Mouse (Mus musculus) ovary, postnatal 10 days (tissue): Measurements from ENCODE around the gene Ror1.

Experiments
- DNase-seq: peaks from one replicate; pipeline ENCODE4 v3.0.0; 2022; ENCODE audit warnings: low spot score

Ror1 gene

GRCm38 (mm10) chr4:100214324-100215215, 119.0 kb downstream of the Ror1 start:
- no peak for DNase-seq

- no peak for DNase-seq
These were observed 121.0 kb downstream of the Ror1 start for GRCm38 (mm10) chr4:100216587-100216986.

GRCm38 (mm10) chr4:100219026-100219425, 123.4 kb downstream of the Ror1 start:
- DNase-seq = no peak

GRCm38 (mm10) chr4:100219599-100219998, 124.0 kb downstream of the Ror1 start:
- no peak for DNase-seq

GRCm38 (mm10) chr4:100221978-100222737, 126.6 kb downstream of the Ror1 start:
- DNase-seq = no peak

GRCm38 (mm10) chr4:100223532-100223931, 127.9 kb downstream of the Ror1 start:
- DNase-seq = no peak

GRCm38 (mm10) chr4:100223965-100224364, 128.4 kb downstream of the Ror1 start:
- DNase-seq = no peak

GRCm38 (mm10) chr4:100226619-100227018, 131.0 kb downstream of the Ror1 start:
- no peak for DNase-seq

- DNase-seq = no peak
These were observed 132.5 kb downstream of the Ror1 start for GRCm38 (mm10) chr4:100228106-100228505.

GRCm38 (mm10) chr4:100230245-100230644, 134.7 kb downstream of the Ror1 start:
- no peak for DNase-seq

- no peak for DNase-seq
These were observed 135.4 kb downstream of the Ror1 start for GRCm38 (mm10) chr4:100230963-100231362.

GRCm38 (mm10) chr4:100231906-100232305, 136.3 kb downstream of the Ror1 start:
- DNase-seq = no peak

GRCm38 (mm10) chr4:100232541-100232940, 136.9 kb downstream of the Ror1 start:
- no peak for DNase-seq

- no peak for DNase-seq
These were observed 138.2 kb downstream of the Ror1 start for GRCm38 (mm10) chr4:100233770-100234169.

GRCm38 (mm10) chr4:100236339-100236738, 140.7 kb downstream of the Ror1 start:
- no peak for DNase-seq

GRCm38 (mm10) chr4:100242061-100242756, 146.6 kb downstream of the Ror1 start:
- no peak for DNase-seq

GRCm38 (mm10) chr4:100244250-100244649, 148.7 kb downstream of the Ror1 start:
- no peak for DNase-seq

GRCm38 (mm10) chr4:100244701-100245100, 149.1 kb downstream of the Ror1 start:
- no peak for DNase-seq

- no peak for DNase-seq
These were observed 152.2 kb downstream of the Ror1 start for GRCm38 (mm10) chr4:100247826-100248225.

- DNase-seq = no peak
These were observed 152.7 kb downstream of the Ror1 start for GRCm38 (mm10) chr4:100248273-100248672.

- DNase-seq = no peak
These were observed 155.7 kb downstream of the Ror1 start for GRCm38 (mm10) chr4:100251270-100251669.

GRCm38 (mm10) chr4:100252050-100252449, 156.5 kb downstream of the Ror1 start:
- DNase-seq = no peak
